ENCODE assay signal across 17 mouse cellular contexts in genomic region chr5:146974781-146975123, GRCm38 (mm10). TPM values are rescaled to one million over a fixed set of nuclear protein-coding genes. Genes with fewer than 3 reads are reported as not detected.
DNase-seq lines count a peak whose midpoint lies in the region; ATAC-seq and TF ChIP-seq lines count a peak whose summit lies in the region.
"Had no signal": no experiment of that assay in that cellular context is flagged by ENCODE, and none has a peak within 500 bp of the region (broad histone marks: within the 10 kb centered on the region; RNA-seq: fewer than 3 reads in every experiment).

No protein-coding gene starts in this region.

- H3K9me3 ChIP-seq in kidney, postnatal 0 days (replicated peaks; ENCODE audit: low read length): no peaks in the 10 kb centered on the region
- H3K9me3 ChIP-seq: hindbrain, embryonic 15.5 days had no signal

- WGBS in lung, adult 2 months: 21% methylated on average over 13 of the region's 13 CpGs
- whole genome bisulfite sequencing in kidney, postnatal 0 days: 21% methylated on average over 13 of the region's 13 CpGs
- 16% methylated on average over 13 of the region's 13 CpGs for WGBS in olfactory bulb, adult 2 months

- TF ChIP-seq POLR2A in lung, adult 2 months (IDR thresholded peaks at IDR 0.05; ENCODE audit: borderline replicate concordance, extremely low read depth, low read depth, low read length): no peak
- TF ChIP-seq POLR2A in olfactory bulb, adult 2 months (IDR thresholded peaks at IDR 0.05; ENCODE audit: insufficient read depth, low read depth, low read length): no peak

- no peaks in the 10 kb centered on the region for H3K27me3 ChIP-seq in kidney, postnatal 0 days (ENCODE audit: insufficient read depth, low read length)
- H3K27me3 ChIP-seq: hindbrain, embryonic 15.5 days had no signal

- no peak for TF ChIP-seq CTCF in lung, adult 2 months (IDR thresholded peaks at IDR 0.05; ENCODE audit: insufficient read depth, low read length)
- TF ChIP-seq CTCF in kidney, postnatal 0 days (IDR thresholded peaks at IDR 0.05; ENCODE audit: low read depth): no peak
- no peak for TF ChIP-seq CTCF in olfactory bulb, adult 2 months (IDR thresholded peaks at IDR 0.05; ENCODE audit: insufficient read depth, low read depth, low read length)
- no peak for TF ChIP-seq CTCF in layer of hippocampus, adult 2 months (conservative IDR thresholded peaks at IDR 0.05)

- H3K4me2 ChIP-seq in kidney, postnatal 0 days (ENCODE audit: low read length): peak overlapping the region; percentile 23
- H3K4me2 ChIP-seq: hindbrain, embryonic 15.5 days had no signal

- H3K27ac ChIP-seq in brown adipose tissue, adult 24 weeks (replicated peaks; ENCODE audit: low read depth, low read length): peak overlapping the region; percentile 31
- peak overlapping the region; percentile 60 for H3K27ac ChIP-seq in kidney, postnatal 0 days
- peak overlapping the region; percentile 92 for H3K27ac ChIP-seq in olfactory bulb, adult 2 months (ENCODE audit: insufficient read depth, low read depth, low read length)
- H3K27ac ChIP-seq in layer of hippocampus, adult 2 months: no peak overlapping the region; the same call in 1 of the 2 replicates
- H3K27ac ChIP-seq: hindbrain, embryonic 15.5 days had no signal

- H3K9ac ChIP-seq in kidney, postnatal 0 days (ENCODE audit: low read depth, low read length): no peak overlapping the region
- H3K9ac ChIP-seq: hindbrain, embryonic 15.5 days had no signal

- H3K4me3 ChIP-seq in lung, adult 2 months (replicated peaks; ENCODE audit: extremely low read depth, low read depth, low read length): no peak overlapping the region
- H3K4me3 ChIP-seq in brown adipose tissue, adult 24 weeks (ENCODE audit: insufficient read depth, low read depth, low read length): no peak overlapping the region
- no peak overlapping the region for H3K4me3 ChIP-seq in kidney, postnatal 0 days (replicated peaks; ENCODE audit: low read depth, low read length)
- H3K4me3 ChIP-seq in olfactory bulb, adult 2 months (ENCODE audit: insufficient read depth, low read depth, low read length): no peak overlapping the region
- no peak overlapping the region for H3K4me3 ChIP-seq in layer of hippocampus, adult 2 months
- H3K4me3 ChIP-seq: erythroblast, embryonic 14.5 days; hindbrain, embryonic 15.5 days had no signal

- H3K36me3 ChIP-seq in kidney, postnatal 0 days (ENCODE audit: insufficient read depth, low read length): no peaks in the 10 kb centered on the region
- H3K36me3 ChIP-seq: hindbrain, embryonic 15.5 days had no signal

- no peak for ATAC-seq in kidney, postnatal 0 days (replicated peaks; ENCODE audit: low FRiP score, low read depth)
- ATAC-seq: activated CD4-positive, CD25-positive, alpha-beta regulatory T cell, adult 4 months had no signal

- H3K4me1 ChIP-seq in lung, adult 2 months (ENCODE audit: control insufficient read depth, insufficient read depth, low read length): 0 out of 2 replicates have a peak, but pooled peaks cover 2% of the 10 kb centered on the region
- no peaks in the 10 kb centered on the region for H3K4me1 ChIP-seq in brown adipose tissue, adult 24 weeks (ENCODE audit: control insufficient read depth, insufficient read depth, insufficient read length, low read length)
- peaks cover 11% of the 10 kb centered on the region for H3K4me1 ChIP-seq in kidney, postnatal 0 days (replicated peaks; ENCODE audit: insufficient read depth, low read length)
- H3K4me1 ChIP-seq in olfactory bulb, adult 2 months (ENCODE audit: control insufficient read depth, insufficient read depth, low read length): peaks cover 27% of the 10 kb centered on the region
- H3K4me1 ChIP-seq: hindbrain, embryonic 15.5 days had no signal

- peak; percentile 10 for DNase-seq in lung, adult 2 months
- no peak for DNase-seq in lung, postnatal 25 days (ENCODE audit: low spot score)
- DNase-seq in kidney, postnatal 0 days (ENCODE audit: low spot score): no peak
- no peak for DNase-seq in adrenal gland, postnatal 10 days
- no peak for DNase-seq in layer of hippocampus, adult 2 months (ENCODE audit: low spot score in 2 of 2)
- DNase-seq in right cerebral cortex, adult 18-20 months: no peak
- DNase-seq: B cell, adult 2 months; cerebellum, adult 9-10 months; embryo, embryonic 11 days; heart, adult 18-20 months; layer of hippocampus, postnatal 36 days; right cerebral cortex, postnatal 25 days had no signal

RNA-seq across cellular contexts. Expression of gene Mtif3, which starts 11.2 kb away (rescaled TPM):
- 7.8 and 8.6 TPM in 2 replicates for polyA plus RNA-seq in lung, adult 2 months (2012; rRNA removed)
- 29.5 and 36.3 TPM in 2 replicates for polyA plus RNA-seq in brown adipose tissue, adult 24 weeks (2012; ENCODE audit: insufficient read depth, insufficient read length, missing spikeins)
- polyA plus RNA-seq in kidney, postnatal 0 days (2015; fragmentation: Nextera tagmentation; extraction: Ambion mirVana): 30.6 and 32.3 TPM in 2 replicates
- polyA plus RNA-seq in olfactory bulb, adult 2 months (2012; ENCODE audit: insufficient read depth, insufficient read length, low replicate concordance, missing spikeins): 144 TPM in 1 of 2 replicates, not detected in the other
- total RNA-seq in adrenal gland, postnatal 10 days (2021): 10 to 100 TPM; 28.9 to 36.7 TPM
- 10 to 100 TPM; 20.1 to 20.3 TPM for total RNA-seq in layer of hippocampus, adult 2 months (2021)

RNA-seq across cellular contexts. Expression of gene Gtf3a, which starts 26.3 kb away (rescaled TPM):
- 35.2 and 52.8 TPM in 2 replicates for polyA plus RNA-seq in lung, adult 2 months (2012; rRNA removed)
- 36.4 and 46.3 TPM in 2 replicates for polyA plus RNA-seq in brown adipose tissue, adult 24 weeks (2012; ENCODE audit: insufficient read depth, insufficient read length, missing spikeins)
- 112 TPM in 2 replicates for polyA plus RNA-seq in kidney, postnatal 0 days (2015; fragmentation: Nextera tagmentation; extraction: Ambion mirVana)
- not detected in 2 replicates for polyA plus RNA-seq in olfactory bulb, adult 2 months (2012; ENCODE audit: insufficient read depth, insufficient read length, low replicate concordance, missing spikeins)
- total RNA-seq in adrenal gland, postnatal 10 days (2021): 10 to 100 TPM; 34.8 to 39.8 TPM
- 10 to 100 TPM; 23.3 to 24.7 TPM for total RNA-seq in layer of hippocampus, adult 2 months (2021)
